Mouse (Mus musculus) right cerebral cortex, postnatal 14 days (tissue): ENCODE measurements around the gene Ktn1.

Experiments
- DNase-seq: peaks from one replicate; pipeline ENCODE4 v3.0.0; 2022

Gene Ktn1

GRCm38 (mm10) chr14:47665061-47665778 lies 17.0 kb downstream of the Ktn1 start:
- no peak for DNase-seq

GRCm38 (mm10) chr14:47668096-47668495 lies 19.8 kb downstream of the Ktn1 start:
- no peak for DNase-seq

- no peak for DNase-seq
Observed at GRCm38 (mm10) chr14:47682886-47683285, 34.6 kb downstream of the Ktn1 start.

GRCm38 (mm10) chr14:47684579-47684978 lies 36.3 kb downstream of the Ktn1 start:
- no peak for DNase-seq

- no peak for DNase-seq
Observed at GRCm38 (mm10) chr14:47699126-47699525, 50.9 kb downstream of the Ktn1 start.

- no peak for DNase-seq
Observed at GRCm38 (mm10) chr14:47709546-47709945, 61.3 kb downstream of the Ktn1 start.

- no peak for DNase-seq
Observed at GRCm38 (mm10) chr14:47715771-47716170, 67.5 kb downstream of the Ktn1 start.

- no peak for DNase-seq
Observed at GRCm38 (mm10) chr14:47717916-47718606, 69.8 kb downstream of the Ktn1 start.

GRCm38 (mm10) chr14:47720023-47720422 lies 71.8 kb downstream of the Ktn1 start:
- DNase-seq, result no peak

- no peak for DNase-seq
Observed at GRCm38 (mm10) chr14:47723035-47723434, 74.8 kb downstream of the Ktn1 start.

- no peak for DNase-seq
Observed at GRCm38 (mm10) chr14:47728594-47728993, 80.3 kb downstream of the Ktn1 start.

- no peak for DNase-seq
Observed at GRCm38 (mm10) chr14:47735354-47735753, 87.1 kb downstream of the Ktn1 start.

GRCm38 (mm10) chr14:47736471-47736870 lies 88.2 kb downstream of the Ktn1 start:
- DNase-seq, result no peak

GRCm38 (mm10) chr14:47740316-47740996 lies 92.2 kb downstream of the Ktn1 start:
- DNase-seq, result no peak

- no peak for DNase-seq
Observed at GRCm38 (mm10) chr14:47741046-47741445, 92.8 kb downstream of the Ktn1 start.

GRCm38 (mm10) chr14:47742674-47743073 lies 94.4 kb downstream of the Ktn1 start:
- DNase-seq, result no peak

- no peak for DNase-seq
Observed at GRCm38 (mm10) chr14:47745086-47745485, 96.8 kb downstream of the Ktn1 start.

- peak; percentile 25 for DNase-seq
Observed at GRCm38 (mm10) chr14:47747536-47747935, 99.3 kb downstream of the Ktn1 start.

- no peak for DNase-seq
Observed at GRCm38 (mm10) chr14:47748714-47749113, 100.5 kb downstream of the Ktn1 start.

GRCm38 (mm10) chr14:47751422-47752205 lies 103.4 kb downstream of the Ktn1 start:
- peak; percentile 70 for DNase-seq

GRCm38 (mm10) chr14:47753561-47753960 lies 105.3 kb downstream of the Ktn1 start:
- no peak for DNase-seq

- no peak for DNase-seq
Observed at GRCm38 (mm10) chr14:47754253-47754897, 106.1 kb downstream of the Ktn1 start.
